Mouse (Mus musculus) kidney, postnatal 10 days (tissue): ENCODE measurements around the gene Myof.
A peak's percentile ranks its signal among the peaks of the same experiment; 100 is the strongest.

Experiments used
- DNase-seq: peaks from one replicate; pipeline ENCODE4 v3.0.0; 2021; ENCODE audit warnings: mixed read lengths

Gene Myof

GRCm38 (mm10) chr19:38000990-38001389 lies 42.4 kb downstream of the Myof start:
- DNase-seq = no peak

GRCm38 (mm10) chr19:37999941-38000340 lies 43.4 kb downstream of the Myof start:
- DNase-seq = no peak

- no peak for DNase-seq
These were observed 49.1 kb downstream of the Myof start for GRCm38 (mm10) chr19:37994301-37994700.

- DNase-seq = no peak
These were observed 51.2 kb downstream of the Myof start for GRCm38 (mm10) chr19:37992184-37992554.

- DNase-seq = no peak
These were observed 51.8 kb downstream of the Myof start for GRCm38 (mm10) chr19:37991399-37992183.

GRCm38 (mm10) chr19:37989971-37990370 lies 53.4 kb downstream of the Myof start:
- no peak for DNase-seq

- DNase-seq = no peak
These were observed 55.2 kb downstream of the Myof start for GRCm38 (mm10) chr19:37988156-37988555.

GRCm38 (mm10) chr19:37985730-37986129 lies 57.6 kb downstream of the Myof start:
- no peak for DNase-seq

GRCm38 (mm10) chr19:37975951-37976350 lies 67.4 kb downstream of the Myof start:
- DNase-seq = no peak

GRCm38 (mm10) chr19:37970571-37970970 lies 72.8 kb downstream of the Myof start:
- DNase-seq = no peak

- peak; percentile 66 for DNase-seq
These were observed 73.4 kb downstream of the Myof start for GRCm38 (mm10) chr19:37970004-37970403.

- DNase-seq = no peak
These were observed 77.5 kb downstream of the Myof start for GRCm38 (mm10) chr19:37965828-37966227.

GRCm38 (mm10) chr19:37963421-37963820 lies 80.0 kb downstream of the Myof start:
- DNase-seq = no peak

- DNase-seq = no peak
These were observed 82.6 kb downstream of the Myof start for GRCm38 (mm10) chr19:37960791-37961190.

- no peak for DNase-seq
These were observed 83.7 kb downstream of the Myof start for GRCm38 (mm10) chr19:37959543-37960215.

- no peak for DNase-seq
These were observed 84.3 kb downstream of the Myof start for GRCm38 (mm10) chr19:37959076-37959475.

- DNase-seq = no peak
These were observed 86.1 kb downstream of the Myof start for GRCm38 (mm10) chr19:37957256-37957655.

GRCm38 (mm10) chr19:37956006-37956405 lies 87.4 kb downstream of the Myof start:
- no peak for DNase-seq

GRCm38 (mm10) chr19:37955425-37956001 lies 87.9 kb downstream of the Myof start:
- peak; percentile 86 for DNase-seq

GRCm38 (mm10) chr19:37954772-37955171 lies 88.6 kb downstream of the Myof start:
- DNase-seq = no peak

- DNase-seq = no peak
These were observed 89.1 kb downstream of the Myof start for GRCm38 (mm10) chr19:37954236-37954635.

GRCm38 (mm10) chr19:37946696-37947095 lies 96.7 kb downstream of the Myof start:
- peak; percentile 15 for DNase-seq

- DNase-seq = no peak
These were observed 97.3 kb downstream of the Myof start for GRCm38 (mm10) chr19:37946053-37946452.

- no peak for DNase-seq
These were observed 104.2 kb downstream of the Myof start for GRCm38 (mm10) chr19:37939203-37939602.
